Mouse (Mus musculus): ENCODE data around the gene Aknad1. TPM values are rescaled to one million over a fixed set of nuclear protein-coding genes. Genes with fewer than 3 reads are reported as not detected.

Gene Aknad1
- polyA plus RNA-seq, 1 experiment from 2014 or later = not detected

DNA sequence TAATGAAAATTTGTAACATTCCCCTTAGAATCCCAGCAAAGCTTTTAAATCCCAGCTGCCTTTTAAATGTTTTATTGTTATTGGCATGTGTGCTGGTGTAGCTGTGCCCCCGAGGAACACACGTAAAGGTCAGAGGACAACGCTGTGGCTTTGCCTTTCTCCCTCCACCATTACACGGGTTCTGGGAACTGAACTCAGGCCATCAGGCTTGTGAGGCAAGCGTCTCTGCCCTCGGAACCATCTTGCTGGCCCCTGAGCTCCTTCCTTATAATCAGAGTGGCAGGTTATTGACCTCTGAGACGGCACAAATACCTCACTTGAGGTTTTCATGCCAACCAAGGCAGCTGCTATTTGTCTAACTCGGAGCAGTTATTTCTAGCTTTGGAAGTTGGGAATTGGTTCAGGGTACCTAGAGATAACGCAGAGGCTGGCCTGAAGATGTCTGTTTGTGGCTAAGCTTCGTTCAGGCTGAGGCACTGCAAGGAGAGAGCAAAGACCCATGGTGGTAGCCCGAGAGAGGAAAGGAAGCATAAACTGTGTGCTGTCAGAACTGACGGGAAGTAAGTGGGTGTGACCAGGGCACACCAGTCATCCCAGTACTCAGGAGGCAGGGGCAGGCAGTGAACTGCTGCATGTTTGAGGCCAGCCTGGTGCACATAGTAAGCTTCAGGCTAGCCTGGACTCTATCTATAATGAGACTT, 48.4 kb downstream of the Aknad1 start:
- WGBS (ENCODE audit: missing documents) = 65% methylated on average over 12 of the region's 12 CpGs
- Histone ChIP-seq H3K36me3 (ENCODE audit: inconsistent target) (peaks cover 14% of the 10 kb centered on the region), H3K4me3 (ENCODE audit: inconsistent target) (no peak overlapping the region), H3K79me2 (ENCODE audit: inconsistent target) (no peaks in the 10 kb centered on the region), H3K27ac (no peak overlapping the region)

DNA sequence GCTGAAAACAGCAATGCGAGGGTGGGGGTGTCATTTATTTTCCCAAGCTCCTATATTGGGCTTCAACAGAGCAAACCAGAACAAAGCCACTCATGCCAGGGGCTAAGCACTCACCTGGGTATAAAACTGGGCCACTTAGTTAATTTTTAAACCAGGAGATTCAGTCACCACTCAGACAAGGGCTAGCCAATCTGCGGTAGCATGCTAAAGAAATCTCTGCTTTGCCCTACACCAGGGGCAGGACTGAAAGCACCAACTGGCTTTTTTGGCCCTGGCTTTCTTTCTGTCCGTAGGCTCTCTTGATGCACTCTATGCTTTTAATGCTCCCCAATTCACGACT, 49.0 kb downstream of the Aknad1 start:
- WGBS (ENCODE audit: missing documents) = 93% methylated on average over 4 of the region's 4 CpGs
- Histone ChIP-seq H3K36me3 (ENCODE audit: inconsistent target) (peaks cover 19% of the 10 kb centered on the region), H3K4me3 (ENCODE audit: inconsistent target) (no peak overlapping the region), H3K27ac (no peak overlapping the region), H3K79me2 (ENCODE audit: inconsistent target) (no peaks in the 10 kb centered on the region)

DNA sequence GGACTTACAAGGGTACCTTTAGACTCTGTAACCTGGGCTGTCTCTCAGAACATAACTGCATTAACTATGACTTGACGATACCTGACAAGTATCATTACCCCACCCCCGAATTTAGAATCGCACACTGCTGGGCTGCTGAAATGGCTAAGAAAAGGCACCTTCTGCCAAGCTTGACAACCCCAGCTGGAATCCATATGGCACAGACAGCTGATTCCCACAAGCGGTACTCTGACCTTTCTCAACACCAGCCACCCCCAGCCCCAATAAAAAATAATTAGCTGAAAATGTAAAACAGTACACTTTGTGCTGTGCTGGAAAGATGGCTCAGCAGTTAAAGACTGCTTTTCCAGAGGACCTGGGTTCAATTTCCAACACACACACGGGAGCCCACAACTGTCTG, 49.8 kb downstream of the Aknad1 start:
- peaks cover 28% of the 10 kb centered on the region for H3K36me3 ChIP-seq (ENCODE audit: inconsistent target)
- 100% methylated on average over 5 of the region's 5 CpGs for WGBS (ENCODE audit: missing documents)
- no peaks in the 10 kb centered on the region for H3K79me2 ChIP-seq (ENCODE audit: inconsistent target)

DNA sequence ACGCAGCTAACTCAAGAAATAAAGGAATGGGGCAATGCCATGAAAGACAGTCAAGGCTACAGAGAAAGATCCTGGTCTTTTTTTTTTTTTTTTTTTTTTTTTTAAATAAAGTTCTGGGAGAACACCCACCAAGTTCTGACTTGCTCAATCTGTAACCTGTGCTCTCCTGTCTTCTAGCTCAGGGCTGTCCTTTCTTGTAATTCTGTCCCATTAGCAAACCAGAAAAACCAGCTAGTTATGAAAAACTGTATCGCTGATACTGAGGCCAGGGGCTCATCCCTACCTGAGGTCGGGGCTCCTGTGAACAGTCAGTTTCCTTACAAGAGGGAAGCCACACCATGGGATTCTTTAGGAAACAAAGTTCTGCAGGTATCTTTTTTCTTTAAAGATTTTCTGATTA, 51.0 kb downstream of the Aknad1 start:
- Histone ChIP-seq H3K27ac (no peak overlapping the region), H3K36me3 (ENCODE audit: inconsistent target) (peaks cover 40% of the 10 kb centered on the region), H3K4me3 (ENCODE audit: inconsistent target) (no peak overlapping the region), H3K79me2 (ENCODE audit: inconsistent target) (no peaks in the 10 kb centered on the region)
- 83% methylated on average over 2 of the region's 3 CpGs for WGBS (ENCODE audit: missing documents)

More for the DNA sequence above, 49.8 kb downstream of the Aknad1 start:
- no peak overlapping the region for H3K4me3 ChIP-seq (ENCODE audit: inconsistent target)
- H3K27ac ChIP-seq = no peak overlapping the region

DNA sequence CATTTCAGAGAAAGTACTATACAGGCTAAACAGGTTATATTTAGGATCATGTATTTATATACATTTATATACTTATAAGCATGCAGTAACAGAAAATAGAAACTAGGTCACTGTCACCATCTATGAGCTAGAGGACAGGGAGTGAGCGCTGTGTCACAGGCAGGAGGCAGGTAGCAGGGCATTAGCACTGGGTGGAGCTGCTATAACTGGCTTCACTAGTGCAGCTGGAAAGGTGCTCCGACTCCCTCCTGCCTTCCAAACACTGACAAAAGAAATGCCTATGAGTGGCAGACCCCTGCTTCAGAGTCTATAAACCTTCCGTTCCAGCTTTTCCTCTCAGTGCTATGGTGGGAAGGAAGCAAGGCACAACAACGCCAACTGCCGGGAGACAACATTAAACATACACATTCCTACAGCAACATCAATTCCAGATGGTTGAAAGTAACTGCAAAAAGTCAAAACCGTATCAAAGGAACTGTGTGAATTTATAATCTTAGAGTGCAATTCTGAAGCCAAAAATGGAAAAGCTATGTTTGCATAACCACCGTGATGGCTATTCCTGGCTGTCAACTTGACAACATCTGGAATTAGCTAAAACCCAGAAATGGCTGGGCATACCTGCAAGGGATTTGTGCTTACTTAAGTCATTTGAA, 51.7 kb downstream of the Aknad1 start:
- H3K4me3 ChIP-seq (ENCODE audit: inconsistent target) = no peak overlapping the region
- H3K36me3 ChIP-seq (ENCODE audit: inconsistent target) = peaks cover 43% of the 10 kb centered on the region
- H3K79me2 ChIP-seq (ENCODE audit: inconsistent target) = no peaks in the 10 kb centered on the region
- 94% methylated on average over 7 of the region's 7 CpGs for WGBS (ENCODE audit: missing documents)
- H3K27ac ChIP-seq = no peak overlapping the region

DNA sequence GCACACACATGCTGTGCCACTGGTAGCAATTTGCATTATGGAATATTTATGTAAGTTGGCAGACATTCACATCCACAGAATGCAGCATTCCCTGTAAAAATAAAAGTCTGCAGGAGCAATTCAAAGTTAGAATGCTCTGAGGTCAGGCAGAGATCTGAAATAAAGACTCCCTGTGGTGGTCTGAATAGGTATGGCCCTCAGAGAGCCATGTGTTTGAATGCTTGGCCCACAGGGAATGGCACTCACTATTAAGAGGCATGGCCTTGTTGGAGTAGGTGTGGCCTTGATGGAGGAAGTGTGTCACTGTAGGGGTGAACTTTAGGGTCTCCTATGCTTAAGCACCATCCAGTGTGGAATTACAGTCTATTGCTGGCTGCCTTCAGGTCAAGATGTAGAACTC, 53.0 kb downstream of the Aknad1 start:
- Histone ChIP-seq H3K79me2 (ENCODE audit: inconsistent target) (no peaks in the 10 kb centered on the region), H3K27ac (no peak overlapping the region), H3K36me3 (ENCODE audit: inconsistent target) (peaks cover 48% of the 10 kb centered on the region), H3K4me3 (ENCODE audit: inconsistent target) (no peak overlapping the region)

DNA sequence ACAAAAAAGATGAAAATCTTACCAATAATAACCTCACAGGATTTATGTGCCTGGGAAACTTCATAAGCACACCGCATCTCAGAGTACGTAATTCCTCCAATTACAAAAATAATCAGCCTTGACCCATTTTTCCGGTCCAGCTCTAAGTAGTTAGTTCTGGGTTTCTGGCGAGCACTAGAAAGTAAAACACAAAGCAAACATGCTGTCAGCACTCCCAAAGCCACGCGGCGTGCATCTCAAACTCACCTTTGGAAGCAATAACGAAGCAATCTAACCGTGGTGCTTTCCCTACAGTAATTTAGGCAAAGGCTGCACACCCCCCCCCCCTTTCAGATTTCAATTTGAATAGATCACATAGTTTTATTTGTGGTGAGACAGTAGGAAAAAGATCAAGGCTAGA, 55.3 kb downstream of the Aknad1 start:
- WGBS (ENCODE audit: missing documents) = 91% methylated on average over 9 of the region's 9 CpGs
- H3K36me3 ChIP-seq (ENCODE audit: inconsistent target) = peaks cover 61% of the 10 kb centered on the region
- no peak overlapping the region for H3K27ac ChIP-seq

DNA sequence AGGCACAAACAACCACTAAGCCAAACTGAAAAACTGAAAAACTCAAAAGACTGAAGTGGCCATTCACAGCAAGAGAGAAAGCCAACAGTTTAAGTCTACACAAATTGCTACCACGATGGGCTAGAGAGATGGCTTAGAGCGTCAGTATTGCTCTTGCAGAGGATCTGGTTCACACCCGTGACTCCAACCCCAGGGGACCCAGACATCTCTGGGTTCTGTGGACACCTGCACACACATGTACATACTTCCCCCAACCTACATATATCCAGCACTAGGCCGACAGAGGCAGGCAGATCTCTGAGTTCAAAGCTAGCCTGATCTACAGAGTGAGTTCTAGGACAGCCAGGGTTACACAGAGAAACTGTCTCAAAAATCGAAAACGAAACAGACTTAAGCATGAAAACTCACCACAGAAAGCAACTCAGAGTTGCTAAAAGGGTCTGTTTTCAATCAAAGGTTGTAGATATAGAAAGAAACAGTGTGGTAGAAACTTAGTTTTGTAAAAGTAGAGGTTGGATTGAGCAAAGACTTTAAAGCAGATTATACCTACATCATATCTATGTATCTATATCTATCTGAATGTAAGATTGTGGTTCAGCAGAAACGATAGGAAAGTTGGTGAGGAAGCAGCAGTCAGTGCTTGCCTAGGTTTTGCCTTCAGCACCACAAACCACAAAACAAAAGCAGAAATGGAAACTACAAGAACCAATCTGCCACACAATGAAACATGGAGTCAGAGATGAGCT, 56.3 kb downstream of the Aknad1 start:
- Histone ChIP-seq H3K79me2 (ENCODE audit: inconsistent target) (no peaks in the 10 kb centered on the region), H3K36me3 (ENCODE audit: inconsistent target) (peaks cover 71% of the 10 kb centered on the region), H3K27ac (peak overlapping the region; percentile 2), H3K4me3 (ENCODE audit: inconsistent target) (no peak overlapping the region)
- 65% methylated on average over 7 of the region's 7 CpGs for whole genome bisulfite sequencing (ENCODE audit: missing documents)

More for the DNA sequence above, 55.3 kb downstream of the Aknad1 start:
- H3K4me3 ChIP-seq (ENCODE audit: inconsistent target) = no peak overlapping the region
- no peaks in the 10 kb centered on the region for H3K79me2 ChIP-seq (ENCODE audit: inconsistent target)

DNA sequence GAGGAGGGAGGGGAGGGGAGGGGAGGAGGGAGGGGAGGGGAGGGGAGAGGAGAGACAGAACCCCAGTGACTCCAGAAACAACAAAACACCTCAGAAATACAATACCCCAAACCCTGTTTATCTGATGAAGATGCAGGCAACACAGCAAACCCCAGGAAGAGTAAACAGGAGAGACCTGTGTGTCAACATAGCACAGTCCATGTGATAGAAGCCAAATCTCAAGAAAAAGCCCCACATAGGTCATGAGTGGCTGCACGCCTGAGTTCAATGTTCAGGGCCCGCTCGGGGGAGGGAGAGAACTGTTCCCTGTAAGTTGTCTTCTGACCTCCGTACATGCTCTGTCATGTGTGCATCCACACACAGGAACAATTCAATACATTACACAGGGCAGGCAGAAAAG, 56.9 kb downstream of the Aknad1 start:
- WGBS (ENCODE audit: missing documents) = 81% methylated on average over 4 of the region's 4 CpGs
- Histone ChIP-seq H3K4me3 (ENCODE audit: inconsistent target) (no peak overlapping the region), H3K79me2 (ENCODE audit: inconsistent target) (no peaks in the 10 kb centered on the region), H3K27ac (peak overlapping the region; percentile 27; the same call in 1 of the 2 replicates), H3K36me3 (ENCODE audit: inconsistent target) (peaks cover 72% of the 10 kb centered on the region)

DNA sequence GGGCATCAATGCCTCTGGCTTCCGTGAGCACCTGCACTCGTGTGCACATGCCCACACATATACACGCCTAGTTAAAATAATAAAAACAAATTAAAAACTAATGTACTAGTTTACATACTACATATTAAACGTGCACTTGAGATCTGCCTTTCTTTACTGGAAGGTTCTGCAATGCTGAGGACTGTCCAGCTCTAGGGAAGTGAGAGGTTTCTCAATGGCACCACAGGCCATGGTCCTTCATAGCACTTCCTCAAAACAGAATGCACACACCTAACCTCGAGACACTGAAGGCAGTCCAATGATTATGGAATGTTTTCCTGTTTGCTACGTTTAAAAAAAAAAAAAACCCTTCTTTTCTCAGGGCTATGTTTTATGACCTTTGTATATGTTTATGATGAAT, 58.3 kb downstream of the Aknad1 start:
- no peaks in the 10 kb centered on the region for H3K79me2 ChIP-seq (ENCODE audit: inconsistent target)
- WGBS (ENCODE audit: missing documents) = 30% methylated on average over 5 of the region's 6 CpGs
- peak overlapping the region; percentile 29; the same call in 1 of the 2 replicates for H3K27ac ChIP-seq
- H3K36me3 ChIP-seq (ENCODE audit: inconsistent target) = peaks cover 78% of the 10 kb centered on the region
- no peak overlapping the region for H3K4me3 ChIP-seq (ENCODE audit: inconsistent target)

DNA sequence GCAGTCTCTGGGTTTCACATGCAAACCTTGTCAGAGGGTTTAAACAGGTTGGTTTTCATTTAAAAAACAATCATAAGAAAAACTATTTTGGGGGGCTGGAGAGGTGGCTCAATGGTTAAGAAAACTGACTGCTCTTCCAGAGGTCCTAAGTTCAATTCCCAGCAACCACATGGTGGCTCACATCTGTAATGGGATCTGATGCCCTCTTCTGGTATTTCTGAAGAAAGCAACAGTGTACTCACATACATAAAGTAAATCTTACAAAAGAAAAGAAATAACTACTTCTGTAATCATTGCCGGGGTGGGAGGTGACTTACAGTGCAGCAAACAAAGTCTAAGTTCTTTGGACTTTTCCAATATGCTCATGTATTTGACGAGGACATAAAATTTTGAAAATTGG, 58.9 kb downstream of the Aknad1 start:
- Histone ChIP-seq H3K27ac (no peak overlapping the region), H3K36me3 (ENCODE audit: inconsistent target) (peaks cover 78% of the 10 kb centered on the region), H3K4me3 (ENCODE audit: inconsistent target) (no peak overlapping the region), H3K79me2 (ENCODE audit: inconsistent target) (no peaks in the 10 kb centered on the region)
- 84% methylated on average over 2 of the region's 2 CpGs for WGBS (ENCODE audit: missing documents)

DNA sequence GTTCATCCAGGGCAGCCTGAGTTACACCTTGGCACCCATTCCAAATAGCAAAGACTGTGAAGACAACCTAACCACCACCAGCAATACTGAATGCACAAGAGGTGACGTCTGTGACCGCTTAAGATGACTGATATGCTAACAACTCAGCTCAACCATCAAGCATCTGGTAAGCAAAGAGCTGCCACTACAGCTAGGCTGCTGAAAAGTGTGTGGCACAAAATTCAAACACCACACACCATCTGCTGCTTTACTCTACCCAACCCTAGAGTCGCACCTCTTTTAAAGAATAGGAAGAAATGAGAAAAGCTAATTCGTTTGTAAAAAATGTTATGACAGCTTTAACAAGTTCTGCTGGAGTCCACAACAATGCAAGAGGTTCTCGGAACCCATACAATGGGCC, 66.2 kb downstream of the Aknad1 start:
- 96% methylated on average over 5 of the region's 5 CpGs for WGBS (ENCODE audit: missing documents)
- H3K79me2 ChIP-seq (ENCODE audit: inconsistent target) = no peaks in the 10 kb centered on the region
- H3K36me3 ChIP-seq (ENCODE audit: inconsistent target) = peaks cover 86% of the 10 kb centered on the region
- no peak overlapping the region for H3K27ac ChIP-seq
- no peak overlapping the region for H3K4me3 ChIP-seq (ENCODE audit: inconsistent target)

DNA sequence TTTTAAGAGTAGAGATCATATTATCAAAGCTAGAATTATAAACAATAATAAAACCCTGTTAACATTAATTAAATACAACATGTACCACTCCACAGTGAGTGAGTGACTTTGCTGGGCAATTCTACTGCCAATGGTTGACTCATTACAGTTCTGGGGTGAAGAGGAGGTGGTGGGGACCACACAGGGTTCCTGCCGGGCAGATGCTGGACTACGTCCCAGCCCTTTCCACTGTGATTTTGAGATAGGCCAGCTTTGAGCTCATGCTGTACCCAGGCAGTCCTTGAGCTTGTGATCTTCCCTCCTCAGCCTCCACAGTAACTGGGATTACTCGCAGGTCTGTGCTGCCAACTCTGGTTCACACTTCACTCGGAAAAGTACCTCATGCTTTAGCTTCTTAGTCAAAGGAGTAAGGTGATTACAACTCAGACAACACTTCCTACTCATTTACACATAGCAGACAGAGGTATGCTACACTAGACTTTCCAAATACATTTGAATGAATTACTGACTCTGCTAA, 71.3 kb downstream of the Aknad1 start:
- Histone ChIP-seq H3K4me3 (ENCODE audit: inconsistent target) (no peak overlapping the region), H3K36me3 (ENCODE audit: inconsistent target) (peaks cover 79% of the 10 kb centered on the region), H3K27ac (no peak overlapping the region), H3K79me2 (ENCODE audit: inconsistent target) (no peaks in the 10 kb centered on the region)
- WGBS (ENCODE audit: missing documents) = 89% methylated on average over 4 of the region's 4 CpGs

DNA sequence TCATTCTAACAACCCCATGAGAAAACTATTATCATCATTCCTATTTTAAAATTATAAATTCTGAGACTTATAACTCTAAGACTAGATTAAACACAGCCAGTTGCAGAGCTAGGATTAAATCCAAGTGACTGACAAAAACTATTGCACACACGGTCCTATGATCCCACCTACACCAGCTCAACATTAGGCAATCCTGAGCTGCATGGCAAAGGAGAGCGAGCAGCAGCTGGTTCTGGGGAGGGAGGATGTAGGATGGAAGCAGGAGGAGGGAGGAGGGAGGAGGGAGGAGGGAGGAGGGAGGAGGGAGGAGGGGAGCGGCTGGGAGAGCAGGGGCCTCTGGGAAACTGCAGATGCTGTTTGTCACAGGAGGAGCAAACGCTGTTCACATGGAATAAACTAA, 76.2 kb downstream of the Aknad1 start:
- H3K27ac ChIP-seq = no peak overlapping the region
- WGBS (ENCODE audit: missing documents) = 100% methylated on average over 2 of the region's 4 CpGs
- H3K4me3 ChIP-seq (ENCODE audit: inconsistent target) = no peak overlapping the region
- H3K36me3 ChIP-seq (ENCODE audit: inconsistent target) = peaks cover 74% of the 10 kb centered on the region
- H3K79me2 ChIP-seq (ENCODE audit: inconsistent target) = no peaks in the 10 kb centered on the region; the same call in 1 of the 2 replicates

DNA sequence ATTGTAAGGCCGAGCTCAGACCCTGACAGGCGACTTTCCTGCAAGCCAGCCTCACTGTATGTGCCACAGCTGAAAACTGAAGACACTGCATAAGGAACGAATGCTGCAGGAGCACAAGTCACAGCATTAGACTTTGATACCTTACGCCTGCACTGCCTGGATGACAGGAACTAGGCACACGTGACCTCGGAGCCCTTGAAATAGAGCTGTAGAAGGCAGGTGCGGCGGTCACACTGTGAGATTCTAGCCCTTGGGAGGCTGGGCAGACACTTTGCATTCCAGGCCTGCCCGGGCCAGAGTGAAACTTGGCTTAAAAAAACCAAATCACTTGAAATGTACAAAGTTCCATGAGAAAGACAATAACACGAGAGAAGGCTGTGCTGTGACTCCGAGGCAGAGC, 91.0 kb downstream of the Aknad1 start:
- peaks cover 84% of the 10 kb centered on the region for H3K79me2 ChIP-seq (ENCODE audit: inconsistent target)
- H3K4me3 ChIP-seq (ENCODE audit: inconsistent target) = no peak overlapping the region
- peaks cover 43% of the 10 kb centered on the region for H3K36me3 ChIP-seq (ENCODE audit: inconsistent target)
- no peak overlapping the region for H3K27ac ChIP-seq
- WGBS (ENCODE audit: missing documents) = 78% methylated on average over 11 of the region's 11 CpGs

Data from macrophage (primary cell).